Mouse (Mus musculus) heart, embryonic 16.5 days (tissue): ENCODE measurements around the gene Pdcd1lg2. TPM values are rescaled to one million over a fixed set of nuclear protein-coding genes. Genes with fewer than 3 reads are reported as not detected.

Experiments used
- ATAC-seq: fragments of 200-750 bp; cut with Nextera tagmentation; replicated peaks from 2 replicates; pipeline ENCODE4 v1.8.0; 2017; ENCODE audit warnings: moderate number of reproducible peaks; ENCODE audit not compliant: insufficient read depth, low FRiP score; ENCODE audit errors: extremely low read depth
- H3K27ac ChIP-seq: fragments of 300-500 bp; sonication (generic); 2 replicates; pipeline ENCODE4 v1.5.1; 2014; ENCODE audit warnings: mild to moderate bottlenecking, low read length, control low read depth, moderate library complexity
- H3K27me3 ChIP-seq: fragments of 300-500 bp; sonication (generic); 2 replicates; pipeline ENCODE4 v1.6.1; 2014; ENCODE audit warnings: low read length, mixed read lengths; ENCODE audit not compliant: control insufficient read depth, insufficient read depth
- H3K36me3 ChIP-seq: fragments of 300-500 bp; sonication (generic); 2 replicates; pipeline ENCODE4 v1.6.1; 2014; ENCODE audit not compliant: control insufficient read depth, insufficient read depth
- H3K4me1 ChIP-seq: fragments of 300-500 bp; sonication (generic); 2 replicates; pipeline ENCODE4 v1.6.1; 2014; ENCODE audit warnings: low read length, mixed read lengths; ENCODE audit not compliant: control insufficient read depth, insufficient read depth
- H3K4me2 ChIP-seq: fragments of 300-500 bp; sonication (generic); 2 replicates; pipeline ENCODE4 v1.6.1; 2014; ENCODE audit warnings: low read depth, mild to moderate bottlenecking, control low read depth, low read length
- H3K4me3 ChIP-seq: fragments of 300-500 bp; sonication (generic); 2 replicates; pipeline ENCODE4 v1.5.1; 2014; ENCODE audit warnings: mild to moderate bottlenecking, control low read depth, low read length
- H3K9ac ChIP-seq: fragments of 300-500 bp; sonication (generic); 2 replicates; pipeline ENCODE4 v1.6.1; 2014; ENCODE audit warnings: low read length, control low read depth
- H3K9me3 ChIP-seq: fragments of 300-500 bp; sonication (generic); replicated peaks from 2 replicates; pipeline ENCODE4 v1.6.1; 2016; ENCODE audit warnings: low read length; ENCODE audit not compliant: control insufficient read depth
- WGBS: fragments of 180-500 bp; shearing (Covaris S2); extraction: QIAGEN DNeasy Blood & Tissue Kit; methylation state at CpG from one replicate; pipeline ENCODE4 v1.1.7; 2014; 5-methylcytosine and 5-hydroxymethylcytosine counted together
- polyA plus RNA-seq: library from polyadenylated mRNA; unstranded; fragments of >200 nt; fragmentation: Nextera tagmentation; extraction: Ambion mirVana; gene quantifications from 2 replicates; pipeline ENCODE4 v1.2.1, GENCODE M21; 2015

The Pdcd1lg2 gene
- polyA plus RNA-seq, 1 experiment from 2014 or later: 0.41 TPM

DNA sequence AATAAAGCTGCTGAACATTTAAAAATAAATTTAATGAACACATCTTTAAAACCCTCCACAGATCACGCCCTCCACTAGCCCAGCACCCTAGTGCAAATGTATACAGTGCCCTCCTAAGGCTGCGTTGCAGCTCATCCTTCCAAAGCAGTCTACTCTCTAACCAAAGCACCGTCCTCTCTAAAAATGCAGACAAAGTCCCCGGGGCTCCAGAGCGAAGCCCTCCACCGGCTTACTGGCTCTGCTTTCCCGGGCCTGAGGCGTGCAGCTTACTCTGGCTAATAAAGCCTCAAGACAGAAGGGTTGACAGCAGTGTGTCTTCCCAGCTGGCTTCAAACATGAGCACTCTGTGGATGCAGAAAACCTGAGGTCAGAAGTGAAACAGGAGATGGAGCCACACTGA lies 9.7 kb downstream of the Pdcd1lg2 start:
- Histone ChIP-seq H3K36me3 (no peaks in the 10 kb centered on the region), H3K9me3 (no peaks in the 10 kb centered on the region), H3K27me3 (no peaks in the 10 kb centered on the region), H3K4me3 (no peak overlapping the region), H3K9ac (no peak overlapping the region), H3K4me2 (no peak overlapping the region), H3K27ac (no peak overlapping the region), H3K4me1 (peaks cover 13% of the 10 kb centered on the region)
- ATAC-seq: no peak
- WGBS: 88% methylated on average over 8 of the region's 8 CpGs

DNA sequence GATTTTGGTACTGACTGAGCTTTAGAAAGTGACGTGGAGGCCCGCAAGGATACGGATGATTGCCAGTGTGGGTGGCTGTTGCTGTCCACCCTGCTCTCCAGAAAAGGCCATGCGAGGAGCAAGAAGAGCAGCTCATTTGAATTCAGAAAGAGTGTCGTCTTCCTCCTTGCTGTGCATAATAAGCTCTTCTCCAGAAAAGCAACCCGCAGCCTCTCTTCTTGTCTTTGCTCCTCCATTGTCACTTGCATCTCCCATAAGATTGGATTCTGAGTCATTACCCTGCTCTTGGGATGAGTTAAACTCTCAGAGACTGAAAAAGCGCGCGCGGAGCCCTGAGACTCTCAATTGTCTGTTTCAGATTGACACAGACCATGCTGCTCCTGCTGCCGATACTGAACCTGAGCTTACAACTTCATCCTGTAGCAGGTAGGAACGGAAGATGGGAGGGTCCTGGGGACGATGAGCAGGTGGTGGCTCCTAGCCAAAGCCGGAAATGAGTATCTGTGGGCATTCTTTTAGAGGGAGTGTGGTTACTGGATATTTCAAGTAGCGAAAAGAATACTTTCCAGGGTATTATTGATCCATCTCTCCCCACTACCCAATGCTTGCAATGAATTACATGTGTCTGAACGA lies 11.4 kb downstream of the Pdcd1lg2 start:
- 83% methylated on average over 16 of the region's 16 CpGs for WGBS
- Histone ChIP-seq H3K4me1 (peaks cover 13% of the 10 kb centered on the region), H3K27me3 (no peaks in the 10 kb centered on the region), H3K9me3 (no peaks in the 10 kb centered on the region), H3K9ac (no peak overlapping the region), H3K4me2 (no peak overlapping the region), H3K4me3 (no peak overlapping the region), H3K36me3 (no peaks in the 10 kb centered on the region), H3K27ac (no peak overlapping the region)
- ATAC-seq: no peak

DNA sequence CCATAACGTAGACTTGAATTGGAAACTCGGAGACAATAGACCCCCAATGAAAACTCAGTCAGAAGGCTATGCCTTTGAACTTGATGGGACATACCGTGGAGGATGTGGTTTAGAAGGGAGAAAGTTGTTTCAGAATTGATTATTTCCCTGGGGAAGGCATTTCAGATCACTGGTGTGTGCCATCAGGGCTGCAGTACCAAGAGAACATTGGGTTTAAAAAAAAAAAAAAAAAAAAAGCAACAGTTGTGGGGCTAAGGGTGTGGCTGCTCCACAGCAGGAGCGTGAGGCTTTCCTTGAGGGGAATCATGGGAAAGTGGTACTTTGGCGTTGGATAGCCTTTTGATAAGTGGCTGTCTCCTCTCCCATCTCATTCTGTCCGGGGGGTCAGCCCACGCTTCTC lies 12.1 kb downstream of the Pdcd1lg2 start:
- H3K36me3 ChIP-seq: no peaks in the 10 kb centered on the region
- H3K9me3 ChIP-seq: no peaks in the 10 kb centered on the region
- H3K27me3 ChIP-seq: no peaks in the 10 kb centered on the region
- H3K4me3 ChIP-seq: no peak overlapping the region
- WGBS: 79% methylated on average over 7 of the region's 7 CpGs
- H3K9ac ChIP-seq: no peak overlapping the region
- no peak for ATAC-seq
- no peak overlapping the region for H3K27ac ChIP-seq
- peaks cover 12% of the 10 kb centered on the region for H3K4me1 ChIP-seq
- no peak overlapping the region for H3K4me2 ChIP-seq

DNA sequence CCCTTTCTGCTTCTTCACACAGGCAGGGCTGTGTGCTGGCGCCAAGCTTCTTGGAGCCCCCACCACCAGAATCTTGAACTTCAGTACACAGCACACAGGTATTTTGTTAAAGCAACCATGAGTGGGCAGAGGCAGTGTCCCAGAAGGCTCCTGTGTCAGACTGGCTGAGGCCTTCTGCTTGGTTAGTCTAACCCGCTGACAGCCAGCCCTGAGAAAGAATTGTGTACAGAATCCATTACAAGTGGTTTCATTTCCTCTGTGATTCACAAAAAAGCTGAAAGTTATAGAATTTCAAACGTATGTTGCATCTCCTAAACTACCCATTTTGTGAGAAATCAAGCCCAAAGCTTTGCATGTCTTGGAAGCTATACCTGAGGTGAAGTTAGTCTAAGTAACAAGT lies 19.8 kb downstream of the Pdcd1lg2 start:
- 71% methylated on average over 3 of the region's 3 CpGs for WGBS
- no peak overlapping the region for H3K9ac ChIP-seq
- H3K27ac ChIP-seq: no peak overlapping the region
- H3K9me3 ChIP-seq: peaks cover 4% of the 10 kb centered on the region
- H3K4me2 ChIP-seq: no peak overlapping the region
- H3K27me3 ChIP-seq: no peaks in the 10 kb centered on the region
- ATAC-seq: no peak
- H3K36me3 ChIP-seq: no peaks in the 10 kb centered on the region
- H3K4me3 ChIP-seq: no peak overlapping the region
- no peaks in the 10 kb centered on the region for H3K4me1 ChIP-seq

DNA sequence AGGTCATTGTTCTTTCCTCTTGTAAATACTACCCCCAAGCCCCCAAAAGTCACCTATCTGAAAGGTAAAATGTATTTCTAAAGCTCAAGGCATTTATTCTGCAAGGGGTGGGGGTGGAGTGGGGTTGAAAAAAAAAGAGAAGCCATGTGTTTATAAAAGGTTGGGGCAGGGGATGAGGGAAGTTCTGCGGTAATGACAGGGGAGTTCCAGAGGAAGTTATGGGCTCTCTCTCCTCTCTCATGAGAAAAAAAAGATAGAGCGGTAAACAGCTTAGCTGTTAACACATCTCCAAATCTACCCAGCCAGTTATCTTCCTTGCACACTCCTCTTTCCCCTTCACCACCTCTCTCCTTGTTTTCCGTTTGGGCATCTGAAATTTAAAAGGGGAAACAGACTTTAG lies 20.2 kb downstream of the Pdcd1lg2 start:
- WGBS: 61% methylated on average over 3 of the region's 3 CpGs
- Histone ChIP-seq H3K27me3 (no peaks in the 10 kb centered on the region), H3K4me3 (no peak overlapping the region), H3K9me3 (peaks cover 4% of the 10 kb centered on the region), H3K36me3 (no peaks in the 10 kb centered on the region), H3K4me1 (no peaks in the 10 kb centered on the region), H3K4me2 (no peak overlapping the region), H3K9ac (no peak overlapping the region), H3K27ac (no peak overlapping the region)
- no peak for ATAC-seq

DNA sequence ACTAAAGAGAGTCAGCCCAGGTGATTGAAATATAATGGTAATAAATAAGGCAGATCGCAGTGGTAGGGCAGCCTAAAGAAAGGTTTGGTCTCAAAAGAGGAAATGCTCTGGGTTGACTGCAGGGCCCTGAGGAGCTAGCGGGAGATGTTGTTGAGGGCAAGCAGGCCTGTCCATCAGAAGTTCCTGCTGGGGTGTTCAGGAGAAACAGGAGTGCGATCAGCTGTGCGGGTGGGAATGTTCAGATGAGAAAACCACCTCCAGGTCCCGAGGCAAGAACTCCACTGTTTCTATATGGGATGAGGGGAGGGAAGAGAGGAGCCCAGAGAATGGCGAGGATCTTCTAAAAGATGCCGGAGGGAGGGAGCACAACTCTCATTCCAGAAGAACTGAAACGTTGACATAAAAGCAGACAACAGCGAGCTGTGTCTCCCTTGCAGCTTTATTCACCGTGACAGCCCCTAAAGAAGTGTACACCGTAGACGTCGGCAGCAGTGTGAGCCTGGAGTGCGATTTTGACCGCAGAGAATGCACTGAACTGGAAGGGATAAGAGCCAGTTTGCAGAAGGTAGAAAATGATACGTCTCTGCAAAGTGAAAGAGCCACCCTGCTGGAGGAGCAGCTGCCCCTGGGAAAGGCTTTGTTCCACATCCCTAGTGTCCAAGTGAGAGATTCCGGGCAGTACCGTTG lies 26.2 kb downstream of the Pdcd1lg2 start:
- 84% methylated on average over 18 of the region's 18 CpGs for WGBS
- Histone ChIP-seq H3K4me1 (no peaks in the 10 kb centered on the region), H3K4me2 (no peak overlapping the region), H3K4me3 (no peak overlapping the region), H3K9ac (no peak overlapping the region), H3K36me3 (no peaks in the 10 kb centered on the region), H3K27ac (no peak overlapping the region), H3K27me3 (no peaks in the 10 kb centered on the region), H3K9me3 (no peaks in the 10 kb centered on the region)
- ATAC-seq: no peak

DNA sequence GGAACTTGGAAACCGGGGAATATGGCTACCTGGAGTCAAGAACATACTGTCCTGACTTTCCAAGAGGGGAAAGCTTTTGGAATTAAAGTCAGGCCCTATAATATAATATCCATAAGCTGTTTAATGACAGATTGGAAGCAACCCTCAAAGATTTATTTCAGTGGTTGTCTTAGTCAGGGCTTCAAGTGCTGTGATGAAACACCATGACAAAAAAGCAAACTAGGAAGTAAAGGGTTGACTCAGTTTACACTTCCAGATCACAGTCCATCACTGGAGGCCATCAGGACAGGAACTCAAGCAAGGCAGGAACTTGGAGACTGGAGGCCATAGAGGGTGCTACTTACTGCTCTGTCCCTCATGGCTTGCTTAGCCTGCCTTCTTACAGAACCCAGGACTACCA lies 27.1 kb downstream of the Pdcd1lg2 start:
- ATAC-seq: no peak
- no peak overlapping the region for H3K27ac ChIP-seq
- no peak overlapping the region for H3K9ac ChIP-seq
- no peaks in the 10 kb centered on the region for H3K27me3 ChIP-seq
- no peaks in the 10 kb centered on the region for H3K36me3 ChIP-seq
- H3K4me1 ChIP-seq: no peaks in the 10 kb centered on the region
- no peak overlapping the region for H3K4me2 ChIP-seq
- no peaks in the 10 kb centered on the region for H3K9me3 ChIP-seq
- WGBS: 74% methylated on average over 1 of the region's 1 CpGs
- no peak overlapping the region for H3K4me3 ChIP-seq

DNA sequence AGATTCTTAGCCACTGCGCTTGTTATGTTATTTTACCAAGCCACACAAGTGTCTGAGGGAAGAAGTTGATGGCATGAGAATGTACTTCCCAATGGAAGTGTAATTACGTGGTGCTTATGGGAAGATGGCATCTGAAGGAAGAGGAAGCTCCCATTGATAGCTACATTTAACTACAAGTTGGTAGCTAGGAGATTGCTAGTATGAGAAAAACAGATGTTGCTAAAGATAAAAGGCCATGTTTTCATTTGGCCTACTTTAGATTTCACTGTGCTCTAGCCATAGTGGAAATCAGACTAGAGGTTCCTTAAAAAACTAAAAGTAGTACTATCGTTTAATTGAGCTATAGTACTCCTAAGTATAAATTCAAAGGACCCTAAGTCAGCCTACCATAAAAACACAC lies 28.5 kb downstream of the Pdcd1lg2 start:
- Histone ChIP-seq H3K4me1 (no peaks in the 10 kb centered on the region), H3K4me2 (no peak overlapping the region), H3K27me3 (no peaks in the 10 kb centered on the region), H3K9me3 (no peaks in the 10 kb centered on the region), H3K27ac (no peak overlapping the region), H3K4me3 (no peak overlapping the region), H3K36me3 (no peaks in the 10 kb centered on the region), H3K9ac (no peak overlapping the region)
- WGBS: 55% methylated on average over 3 of the region's 3 CpGs
- no peak for ATAC-seq

DNA sequence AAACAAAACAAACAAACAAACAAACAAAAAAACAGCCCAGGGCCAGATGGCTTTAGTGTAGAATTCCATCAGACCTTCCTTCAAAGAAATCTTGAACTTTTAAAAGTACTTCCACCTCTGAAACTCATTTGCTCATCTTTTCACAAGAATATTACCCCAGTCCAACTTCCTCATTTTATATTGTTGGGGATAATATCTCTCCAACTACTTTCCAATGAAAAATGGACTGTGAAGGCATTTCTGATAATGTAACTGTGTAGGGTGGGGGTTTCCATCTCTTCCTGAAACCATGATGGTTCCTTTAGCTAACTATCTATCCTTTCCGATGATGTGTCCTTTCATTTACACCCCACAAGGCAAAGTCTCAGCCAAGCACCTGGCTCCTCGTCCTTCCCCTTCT lies 31.8 kb downstream of the Pdcd1lg2 start:
- H3K36me3 ChIP-seq: no peaks in the 10 kb centered on the region
- no peaks in the 10 kb centered on the region for H3K27me3 ChIP-seq
- WGBS: 67% methylated on average over 2 of the region's 2 CpGs
- H3K9me3 ChIP-seq: peaks cover 2% of the 10 kb centered on the region; the same call in 1 of the 2 replicates
- no peak overlapping the region for H3K9ac ChIP-seq
- H3K27ac ChIP-seq: no peak overlapping the region
- H3K4me2 ChIP-seq: no peak overlapping the region
- H3K4me1 ChIP-seq: no peaks in the 10 kb centered on the region
- H3K4me3 ChIP-seq: no peak overlapping the region
- ATAC-seq: no peak
